Mouse (Mus musculus): ENCODE measurements around the gene Rsrp1. TPM values are rescaled to one million over a fixed set of nuclear protein-coding genes. Genes with fewer than 3 reads are reported as not detected.

Rsrp1 gene
- polyA plus RNA-seq, 1 experiment: 1,774 TPM

DNA sequence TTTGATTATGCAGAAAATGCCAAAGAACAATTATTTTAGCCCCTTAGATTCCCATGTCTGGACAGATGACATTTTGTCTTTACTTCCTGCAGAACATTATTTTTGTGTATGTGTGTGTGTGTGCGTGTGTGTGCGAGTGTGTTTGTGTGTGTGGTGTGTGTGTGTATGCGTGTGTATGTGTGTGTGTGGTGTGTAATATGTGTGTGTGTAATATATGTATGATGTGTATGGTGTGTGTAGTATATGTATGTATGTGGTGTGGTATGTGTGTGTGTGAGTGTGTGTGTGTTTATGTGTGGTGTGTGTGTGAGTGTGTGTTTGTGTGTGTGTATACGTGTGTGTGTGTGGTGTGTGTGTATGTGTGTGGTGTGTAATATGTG is 52.5 kb downstream of the Rsrp1 start:
- Histone ChIP-seq H3K27me3 (ENCODE audit: control insufficient read depth, insufficient read depth, low read length) (no peaks in the 10 kb centered on the region), H3K4me3 (ENCODE audit: control insufficient read depth, insufficient read depth, low read length) (no peak overlapping the region), H3K36me3 (ENCODE audit: control insufficient read depth, insufficient read depth, low read length) (no peaks in the 10 kb centered on the region), H3K27ac (ENCODE audit: control insufficient read depth, insufficient read depth, low read length) (no peak overlapping the region), H3K4me1 (replicated peaks; ENCODE audit: control insufficient read depth, insufficient read depth, low read length) (no peaks in the 10 kb centered on the region)
- no peak for DNase-seq
- no peak for TF ChIP-seq POLR2A (IDR thresholded peaks at IDR 0.05; ENCODE audit: control insufficient read depth, extremely low read depth, insufficient read depth, low read length, poor library complexity)
- no peak for TF ChIP-seq CTCF (IDR thresholded peaks at IDR 0.05; ENCODE audit: borderline replicate concordance, control insufficient read depth, extremely low read depth, insufficient read depth, low read length, poor library complexity)
- 94% methylated on average over 4 of the region's 4 CpGs for WGBS

Other genes starting within 250 kb of the Rsrp1 start
- 4.4 and 5.5 TPM in 2 replicates for gene Man1c1, start 219.3 kb upstream of the Rsrp1 start, polyA plus RNA-seq (2012; rRNA removed)
- 25.3 and 26.0 TPM in 2 replicates for gene Ldlrap1, start 155.6 kb upstream of the Rsrp1 start, polyA plus RNA-seq (2012; rRNA removed)
- 12.0 and 15.0 TPM in 2 replicates for gene Maco1, start 70.2 kb upstream of the Rsrp1 start, polyA plus RNA-seq (2012; rRNA removed)
- gene Rhd, start 59.1 kb upstream of the Rsrp1 start, polyA plus RNA-seq (2012; rRNA removed): 0.38 TPM in 1 of 2 replicates, not detected in the other
- 196 and 226 TPM in 2 replicates for gene Tmem50a, start 8.6 kb upstream of the Rsrp1 start, polyA plus RNA-seq (2012; rRNA removed)
- gene Syf2, start 7.3 kb downstream of the Rsrp1 start, polyA plus RNA-seq (2012; rRNA removed): 36.8 and 42.8 TPM in 2 replicates
- 24.6 and 34.2 TPM in 2 replicates for gene Runx3, start 197.1 kb downstream of the Rsrp1 start, polyA plus RNA-seq (2012; rRNA removed)